Mouse (Mus musculus) brain, embryonic 14.5 days (tissue): ENCODE data around the gene Ascl2. TPM values are rescaled to one million over a fixed set of nuclear protein-coding genes. Genes with fewer than 3 reads are reported as not detected.

Experiments used
- DNase-seq: peaks from one replicate; pipeline ENCODE4 v3.0.0-alpha.2; 2011; ENCODE audit warnings: low read depth
- CTCF ChIP-seq: fragments of 200-500 bp; IDR thresholded peaks from 2 replicates; pipeline ENCODE4 v1.5.1; 2012; ENCODE audit warnings: inconsistent platforms, mild to moderate bottlenecking, moderate library complexity, borderline replicate concordance; ENCODE audit not compliant: insufficient read depth, insufficient read length; ENCODE audit errors: extremely low read depth
- POLR2A ChIP-seq: fragments of 200-500 bp; IDR thresholded peaks from 2 replicates; pipeline ENCODE4 v1.6.1; 2012; ENCODE audit warnings: mild to moderate bottlenecking, inconsistent platforms, borderline replicate concordance; ENCODE audit not compliant: poor library complexity, insufficient read depth, insufficient read length, severe bottlenecking; ENCODE audit errors: extremely low read depth
- polyA plus RNA-seq: library from polyadenylated mRNA; depleted of rRNA; stranded (reverse); fragments of >200 nt; gene quantifications from 2 replicates; pipeline ENCODE4 v1.2.3, GENCODE M21; 2012

Gene Ascl2
- polyA plus RNA-seq, 1 experiment: 0.72 TPM

GRCm38 (mm10) chr7:143008996-143009665 is 40.1 kb upstream of the Ascl2 start:
- DNase-seq: peak; percentile 55
- TF ChIP-seq POLR2A: no peak
- no peak for TF ChIP-seq CTCF

GRCm38 (mm10) chr7:143008370-143008926 is 39.4 kb upstream of the Ascl2 start:
- peak; percentile 37 for DNase-seq
- TF ChIP-seq POLR2A (no peak), CTCF (no peak)

DNA sequence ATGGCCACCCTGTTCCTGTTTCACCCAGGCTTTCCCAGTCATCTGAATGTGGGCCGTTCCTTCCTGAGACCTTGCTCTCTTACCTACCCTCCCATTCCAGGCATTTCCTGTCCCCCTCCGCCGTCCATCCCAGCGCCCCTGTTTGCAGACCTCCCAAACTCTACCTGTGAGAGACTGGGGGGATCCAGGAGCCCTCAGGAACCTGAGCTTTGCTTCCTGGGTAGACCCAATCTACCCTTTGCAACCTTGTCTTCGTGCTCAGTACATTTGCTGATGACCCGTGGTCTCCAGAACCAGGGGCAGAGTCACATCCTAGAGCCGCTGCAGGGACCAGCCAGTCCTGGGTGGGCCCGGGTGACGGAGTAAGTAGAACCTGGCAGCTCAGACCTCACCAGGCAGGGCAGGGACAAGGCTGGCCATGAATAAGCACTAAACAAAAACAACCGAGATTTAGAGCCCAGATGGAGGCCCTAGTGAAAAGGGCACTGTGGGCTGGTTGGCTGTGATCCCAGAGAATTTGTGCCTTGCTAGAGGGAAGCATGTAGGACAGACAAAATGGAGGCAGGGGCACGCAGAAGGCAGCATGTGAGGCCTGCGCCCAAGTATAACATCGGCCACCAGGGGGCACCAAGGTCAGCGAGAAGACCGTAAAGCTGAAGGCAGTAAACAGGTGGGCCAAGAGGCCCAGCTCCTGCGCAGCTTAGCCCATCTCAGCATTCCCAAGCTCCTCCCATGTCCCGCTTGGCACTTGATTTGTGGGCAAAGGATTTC is 38.7 kb upstream of the Ascl2 start:
- TF ChIP-seq CTCF: peak; percentile 92
- TF ChIP-seq POLR2A: no peak
- DNase-seq: peak; percentile 96

DNA sequence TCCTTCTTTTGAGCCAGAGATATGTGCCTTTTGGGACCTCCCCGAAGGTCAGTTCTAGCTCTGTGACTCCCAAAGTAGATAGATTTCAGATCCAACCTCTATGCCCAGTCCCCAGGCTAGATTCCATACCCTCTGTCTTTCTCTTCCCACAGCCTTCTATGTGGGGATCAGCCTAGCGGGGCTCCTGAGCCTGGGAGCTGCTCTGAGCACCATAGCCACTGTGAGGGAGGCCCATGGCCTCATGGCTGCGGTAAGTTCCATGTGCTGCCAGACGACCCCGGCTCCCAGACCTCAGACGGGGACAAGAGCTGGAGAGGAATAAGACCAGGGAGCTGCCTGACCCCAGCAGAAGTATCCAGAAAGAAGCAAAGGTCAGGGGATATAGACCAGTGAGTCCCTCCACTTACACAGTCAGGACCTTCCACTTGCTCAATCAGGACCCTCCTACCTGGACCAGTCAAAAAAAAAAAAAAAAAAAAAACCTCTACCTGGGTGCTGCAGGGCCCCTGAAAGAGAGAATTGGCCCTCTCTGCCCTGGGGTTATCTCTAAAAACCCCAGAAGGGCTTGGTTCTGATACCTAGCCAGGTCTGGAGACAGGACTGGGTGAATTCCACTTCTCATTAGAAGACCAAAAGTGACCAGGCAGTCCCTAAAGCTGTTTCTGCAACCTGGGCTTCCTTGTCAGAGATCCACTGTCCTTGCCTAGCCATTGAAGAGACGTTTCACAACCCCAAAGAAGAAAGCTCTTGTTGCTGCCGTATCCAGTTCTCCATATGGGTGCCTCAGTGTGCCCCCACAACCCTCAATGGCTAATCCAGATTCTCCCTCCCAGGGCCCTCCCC is 37.9 kb upstream of the Ascl2 start:
- TF ChIP-seq POLR2A (no peak), CTCF (no peak)

GRCm38 (mm10) chr7:143006097-143006755 is 37.2 kb upstream of the Ascl2 start:
- TF ChIP-seq POLR2A: no peak
- no peak for TF ChIP-seq CTCF

More for the DNA sequence above, 37.9 kb upstream of the Ascl2 start:
- DNase-seq: no peak

GRCm38 (mm10) chr7:143005344-143006096 is 36.5 kb upstream of the Ascl2 start:
- no peak for DNase-seq
- no peak for TF ChIP-seq POLR2A
- TF ChIP-seq CTCF: no peak

More at GRCm38 (mm10) chr7:143006097-143006755, 37.2 kb upstream of the Ascl2 start:
- no peak for DNase-seq

DNA sequence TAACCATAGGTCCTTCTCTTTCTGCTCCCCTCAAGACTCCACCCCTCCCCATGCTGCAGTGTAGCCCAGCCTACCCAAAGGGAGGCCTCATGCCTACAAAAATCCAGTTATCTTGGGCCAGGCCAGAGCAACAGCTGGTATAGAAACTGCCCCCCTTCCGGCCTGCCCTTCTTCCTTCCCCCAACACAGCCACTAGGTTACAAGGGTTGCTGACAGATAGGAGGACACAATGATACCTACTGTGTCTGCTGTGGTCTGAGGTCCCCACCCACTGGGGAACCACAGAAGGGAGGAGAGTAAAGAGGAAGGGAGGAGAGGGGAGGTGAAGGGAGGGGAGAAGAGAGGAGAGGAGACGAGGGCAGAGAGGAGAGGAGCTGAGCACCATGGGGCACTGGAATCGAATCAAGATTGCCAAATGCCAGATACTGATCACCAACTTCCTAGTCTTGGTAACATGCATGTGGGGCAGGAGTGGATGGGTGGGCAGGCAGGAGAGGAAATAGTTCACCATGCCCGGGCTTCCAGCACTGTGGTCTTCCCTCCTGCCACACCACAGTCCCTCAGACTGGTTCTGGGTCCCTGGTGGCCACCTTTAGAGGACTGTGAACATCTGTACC is 35.8 kb upstream of the Ascl2 start, which contains the start of gene Tspan32:
Tspan32 (plus strand) TSS at position 320 of the 617 bp plus-strand sequence.
- TF ChIP-seq POLR2A: no peak
- DNase-seq: no peak

- no peak for DNase-seq
- TF ChIP-seq POLR2A (no peak), CTCF (peak; percentile 15; the same call in 1 of the 2 replicates)
These were observed 33.6 kb upstream of the Ascl2 start for GRCm38 (mm10) chr7:143002679-143003078.

DNA sequence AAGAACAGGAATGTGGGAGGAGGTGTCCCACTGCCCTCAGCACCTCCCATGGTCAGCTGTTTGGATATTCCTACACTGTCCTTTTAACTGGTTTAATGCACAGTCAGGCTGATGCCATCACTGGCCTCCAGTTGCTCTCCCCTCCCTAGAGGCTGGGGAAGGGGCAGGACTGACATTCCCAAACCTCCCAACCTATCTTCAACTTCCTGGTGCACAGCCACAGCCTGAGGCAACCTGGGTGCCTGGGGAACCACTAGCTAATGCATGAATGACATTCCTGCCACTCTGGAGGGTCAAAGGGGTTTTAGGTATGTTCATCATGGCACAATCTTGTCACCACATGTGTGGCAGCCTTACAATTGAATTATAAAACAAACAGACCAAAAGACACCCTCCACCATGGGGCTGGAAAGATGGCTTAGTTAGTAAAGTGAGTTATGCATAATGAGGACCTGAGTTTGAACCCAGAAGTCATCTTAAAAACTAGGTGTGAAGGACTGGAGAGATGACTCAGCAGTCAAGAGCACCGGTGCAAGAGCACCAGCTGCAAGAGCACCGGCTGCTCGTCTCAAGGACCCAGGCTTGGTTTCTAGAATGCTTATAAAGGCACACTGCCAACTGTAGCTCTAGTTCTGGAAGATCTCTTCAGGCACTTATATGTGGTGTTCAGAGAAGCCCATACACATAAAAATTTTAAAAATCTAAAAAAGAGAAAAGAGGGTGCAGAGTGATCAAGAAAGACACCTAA is 28.5 kb upstream of the Ascl2 start:
- DNase-seq: no peak
- TF ChIP-seq CTCF: no peak
- no peak for TF ChIP-seq POLR2A

DNA sequence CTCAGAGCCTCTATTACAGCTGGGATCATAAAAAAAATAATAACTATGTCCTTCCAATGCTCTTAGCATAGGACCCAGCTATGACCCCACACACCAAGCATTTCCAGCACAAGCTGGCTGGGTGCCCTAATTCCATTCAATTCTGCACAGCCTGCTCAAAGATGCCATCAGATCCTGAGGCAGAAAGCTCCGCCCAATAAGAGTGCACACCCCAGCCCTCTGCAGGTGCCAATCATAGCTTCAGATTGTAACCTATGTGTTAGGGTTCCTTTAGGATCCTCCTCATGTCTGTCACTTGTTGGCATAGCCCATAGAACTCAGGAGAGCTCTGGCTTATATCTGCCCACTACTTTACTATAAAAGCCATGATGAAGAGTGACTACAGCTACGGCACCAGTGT is 27.9 kb upstream of the Ascl2 start:
- DNase-seq: no peak
- TF ChIP-seq POLR2A: no peak
- TF ChIP-seq CTCF: no peak
